Mouse (Mus musculus) C2C12 (cell line): ENCODE data around the gene Fer1l5. TPM values are rescaled to one million over a fixed set of nuclear protein-coding genes. Genes with fewer than 3 reads are reported as not detected.
A peak's percentile ranks its signal among the peaks of the same experiment; 100 is the strongest.

Source experiments
- H3K27me3 ChIP-seq: one replicate; pipeline ENCODE4 v1.6.1; 2011; ENCODE audit not compliant: control insufficient read depth, insufficient read depth, insufficient read length
- H3K36me3 ChIP-seq: one replicate; pipeline ENCODE4 v1.6.1; 2011; ENCODE audit not compliant: control insufficient read depth, insufficient read depth
- H3K4me3 ChIP-seq: one replicate; pipeline ENCODE4 v1.5.1; 2011; ENCODE audit warnings: mild to moderate bottlenecking, control low read depth; ENCODE audit not compliant: poor library complexity, insufficient read depth, severe bottlenecking
- H3K79me2 ChIP-seq: one replicate; pipeline ENCODE4 v1.6.1; 2011; ENCODE audit not compliant: control insufficient read depth, insufficient read depth
- H3K79me3 ChIP-seq: one replicate; pipeline ENCODE4 v1.6.1; 2011; ENCODE audit warnings: low read depth, control low read depth
- H3ac ChIP-seq: one replicate; pipeline ENCODE3; 2011; ENCODE audit warnings: low read depth; ENCODE audit not compliant: control insufficient read depth, insufficient read length
- CEBPB ChIP-seq: IDR thresholded peaks from one replicate; pipeline ENCODE4 v1.6.1; 2011; ENCODE audit warnings: low read depth, mild to moderate bottlenecking, control low read depth, moderate library complexity
- CTCF ChIP-seq: IDR thresholded peaks from one replicate; pipeline ENCODE4 v1.5.1; 2011; ENCODE audit not compliant: control insufficient read depth, insufficient read depth, insufficient read length
- FOSL1 ChIP-seq: IDR thresholded peaks from one replicate; pipeline ENCODE4 v1.8.0; 2011; ENCODE audit warnings: mild to moderate bottlenecking, low read length; ENCODE audit not compliant: poor library complexity, insufficient read depth, severe bottlenecking
- MAX ChIP-seq: IDR thresholded peaks from one replicate; pipeline ENCODE4 v1.6.1; 2011; ENCODE audit warnings: mild to moderate bottlenecking, control low read depth
- MYOD1 ChIP-seq: IDR thresholded peaks from one replicate; pipeline ENCODE4 v1.6.1; 2011; ENCODE audit warnings: low read depth; ENCODE audit not compliant: control insufficient read depth, insufficient read length
- MYOG ChIP-seq: IDR thresholded peaks from one replicate; pipeline ENCODE4 v1.6.1; 2011; ENCODE audit not compliant: control insufficient read depth, insufficient read length; ENCODE audit errors: extremely low read depth
- USF1 ChIP-seq: IDR thresholded peaks from one replicate; pipeline ENCODE4 v1.6.1; 2011; ENCODE audit warnings: low read depth, mild to moderate bottlenecking, control low read depth, moderate library complexity
- long read RNA-seq, 2 experiments: library from polyadenylated mRNA; unstranded; transcript quantifications; one replicate each; pipeline ENCODE4 v2.0.0; 2019 to 2020
- polyA plus RNA-seq: library from polyadenylated mRNA; unstranded; fragments of >200 nt; fragmentation: generic; extraction: Trizol; gene quantifications from one replicate; pipeline ENCODE4 v1.2.1, GENCODE M21; 2012; ENCODE audit warnings: missing spikeins

Gene Fer1l5
- 0.14 TPM for polyA plus RNA-seq
- long read RNA-seq, experiment 1, result 0 reads
- long read RNA-seq, experiment 2, result 0 reads

GRCm38 (mm10) chr1:36371934-36372845 is at the start of gene Fer1l5:
Fer1l5 (plus strand) TSS chr1:36372291.
- Histone ChIP-seq H3K4me3 (no peak within 1 kb of the TSS), H3ac (no peak within 1 kb of the TSS), H3K79me2 (peaks cover 17% of the 10 kb centered on the region), H3K27me3 (peaks cover 3% of the 10 kb centered on the region), H3K79me3 (peaks cover 12% of the 10 kb centered on the region), H3K36me3 (peaks cover 7% of the 10 kb centered on the region)
- TF ChIP-seq CEBPB, result no peak
- no peak for TF ChIP-seq USF1
- TF ChIP-seq MAX, result no peak
- no peak for TF ChIP-seq MYOG
- no peak for TF ChIP-seq FOSL1
- TF ChIP-seq CTCF, result no peak
- no peak for TF ChIP-seq MYOD1

GRCm38 (mm10) chr1:36323076-36323475 is 49.0 kb upstream of the Fer1l5 start:
- no peak for TF ChIP-seq MYOG
- no peak for TF ChIP-seq CEBPB
- TF ChIP-seq FOSL1, result no peak
- no peak for TF ChIP-seq MYOD1
- TF ChIP-seq CTCF, result no peak
- no peak for TF ChIP-seq USF1
- no peak for TF ChIP-seq MAX

GRCm38 (mm10) chr1:36323746-36324448 is 48.2 kb upstream of the Fer1l5 start:
- H3K36me3 ChIP-seq, result peaks cover 29% of the 10 kb centered on the region
- no peaks in the 10 kb centered on the region for H3K27me3 ChIP-seq
- H3ac ChIP-seq, result no peak overlapping the region
- TF ChIP-seq CTCF (peak; percentile 38), CEBPB (no peak)
- no peaks in the 10 kb centered on the region for H3K79me2 ChIP-seq
- H3K4me3 ChIP-seq, result no peak overlapping the region
- H3K79me3 ChIP-seq, result no peaks in the 10 kb centered on the region

More at GRCm38 (mm10) chr1:36323076-36323475, 49.0 kb upstream of the Fer1l5 start:
- Histone ChIP-seq H3K36me3 (peaks cover 36% of the 10 kb centered on the region), H3K79me3 (no peaks in the 10 kb centered on the region), H3K4me3 (no peak overlapping the region), H3ac (no peak overlapping the region), H3K27me3 (no peaks in the 10 kb centered on the region), H3K79me2 (no peaks in the 10 kb centered on the region)

- Histone ChIP-seq H3K79me2 (no peaks in the 10 kb centered on the region), H3ac (no peak overlapping the region), H3K36me3 (peaks cover 11% of the 10 kb centered on the region), H3K27me3 (no peaks in the 10 kb centered on the region), H3K4me3 (no peak overlapping the region), H3K79me3 (no peaks in the 10 kb centered on the region)
- TF ChIP-seq MAX (peak; percentile 28), CTCF (no peak), FOSL1 (peak; percentile 49), MYOD1 (peak; percentile 79), MYOG (no peak), USF1 (no peak), CEBPB (peak; percentile 89)
These were observed 46.2 kb upstream of the Fer1l5 start for GRCm38 (mm10) chr1:36325900-36326321.

GRCm38 (mm10) chr1:36326815-36327214 is 45.3 kb upstream of the Fer1l5 start:
- Histone ChIP-seq H3K27me3 (no peaks in the 10 kb centered on the region), H3K79me2 (no peaks in the 10 kb centered on the region), H3ac (no peak overlapping the region), H3K4me3 (no peak overlapping the region), H3K36me3 (peaks cover 7% of the 10 kb centered on the region), H3K79me3 (no peaks in the 10 kb centered on the region)
- no peak for TF ChIP-seq USF1
- TF ChIP-seq MYOG, result no peak
- no peak for TF ChIP-seq CEBPB
- no peak for TF ChIP-seq CTCF
- no peak for TF ChIP-seq MAX
- no peak for TF ChIP-seq FOSL1
- no peak for TF ChIP-seq MYOD1
